Mouse (Mus musculus): ENCODE results near the gene Gm4952. TPM values are rescaled to one million over a fixed set of nuclear protein-coding genes. Genes with fewer than 3 reads are reported as not detected.

Gene Gm4952
- polyA plus RNA-seq, 1 experiment from 2014 or later: 0.09 TPM

DNA sequence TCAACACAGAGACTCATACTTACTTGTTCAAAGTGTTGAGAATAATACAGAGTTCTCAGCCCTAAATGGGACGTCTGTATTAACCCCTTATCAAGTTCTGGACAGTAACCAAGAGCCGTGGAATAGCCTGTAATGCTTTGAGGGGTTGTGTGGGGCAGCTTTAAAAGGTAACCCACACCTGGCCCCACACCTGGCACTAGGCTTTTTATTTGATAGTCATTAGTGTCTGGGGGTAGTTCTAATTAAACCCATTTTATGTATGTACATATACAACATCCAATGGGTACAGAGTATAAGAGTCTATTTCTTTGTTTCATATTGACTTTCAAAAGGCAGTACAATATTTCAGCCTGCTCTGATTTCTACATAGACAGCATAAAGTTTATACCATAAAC lies 4.6 kb upstream of the Gm4952 start:
- Histone ChIP-seq H3K4me1 (ENCODE audit: control insufficient read depth, insufficient read depth, low read length) (no peaks in the 10 kb centered on the region; the same call in 1 of the 2 replicates), H3K36me3 (ENCODE audit: control insufficient read depth, insufficient read depth, low read length) (no peaks in the 10 kb centered on the region), H3K27me3 (ENCODE audit: control insufficient read depth, insufficient read depth, low read length) (peaks cover 7% of the 10 kb centered on the region), H3K9me3 (replicated peaks; ENCODE audit: control insufficient read depth, low read length) (no peaks in the 10 kb centered on the region), H3K4me2 (peak overlapping the region; percentile 100), H3K9ac (ENCODE audit: low read depth, low read length) (no peak overlapping the region), H3K4me3 (ENCODE audit: low read depth, low read length) (no peak overlapping the region), H3K27ac (ENCODE audit: low read depth, low read length) (no peak overlapping the region)
- 46% methylated on average over 2 of the region's 2 CpGs for WGBS (ENCODE audit: insufficient replicate concordance)
- ATAC-seq (replicated peaks; ENCODE audit: insufficient number of reproducible peaks, low FRiP score, low TSS enrichment): no peak

DNA sequence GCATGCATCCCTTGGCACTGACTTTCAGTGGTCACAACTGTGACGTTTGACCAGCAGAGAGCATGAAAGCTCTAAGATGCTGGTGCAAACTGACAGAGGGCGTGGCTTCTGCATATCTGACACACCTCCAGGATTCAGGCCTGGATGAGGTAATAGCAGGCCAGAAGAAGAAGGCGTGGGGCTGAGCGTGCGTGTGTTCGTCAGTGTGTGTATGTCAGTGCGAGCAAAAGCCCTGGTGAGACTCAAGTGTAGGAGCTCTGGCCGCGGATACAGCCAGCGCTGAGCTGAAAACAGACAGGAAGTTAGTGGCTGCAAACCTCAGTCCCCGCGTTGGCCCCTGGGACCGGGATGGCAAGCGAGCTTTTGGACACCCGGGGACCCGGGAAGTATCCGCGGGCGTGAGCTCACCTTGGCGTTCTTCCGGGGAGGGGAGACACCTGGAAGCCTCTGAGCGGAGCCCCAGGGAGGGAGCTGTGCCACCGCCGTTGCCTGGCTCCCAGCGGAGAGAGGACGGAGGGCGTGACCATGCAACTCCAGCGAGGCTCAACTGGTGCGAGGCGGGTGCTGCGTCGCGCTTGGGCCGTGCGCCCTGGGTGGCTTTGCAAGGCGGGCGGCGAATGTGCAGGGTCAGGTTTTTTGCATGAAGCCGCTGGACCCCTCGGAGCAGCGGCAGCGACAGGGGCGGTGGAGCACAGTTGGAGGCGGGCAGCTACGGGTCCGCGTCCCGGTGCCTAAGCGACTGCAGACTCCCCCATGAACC lies 4.1 kb upstream of the Gm4952 start:
- Histone ChIP-seq H3K4me3 (ENCODE audit: low read depth, low read length) (peak overlapping the region; percentile 57), H3K9ac (ENCODE audit: low read depth, low read length) (peak overlapping the region; percentile 69), H3K9me3 (replicated peaks; ENCODE audit: control insufficient read depth, low read length) (no peaks in the 10 kb centered on the region), H3K4me1 (ENCODE audit: control insufficient read depth, insufficient read depth, low read length) (no peaks in the 10 kb centered on the region; the same call in 1 of the 2 replicates), H3K27ac (ENCODE audit: low read depth, low read length) (no peak overlapping the region; the same call in 1 of the 2 replicates), H3K4me2 (peak overlapping the region; percentile 100), H3K36me3 (ENCODE audit: control insufficient read depth, insufficient read depth, low read length) (no peaks in the 10 kb centered on the region), H3K27me3 (ENCODE audit: control insufficient read depth, insufficient read depth, low read length) (peaks cover 7% of the 10 kb centered on the region)
- under 1% methylated on average over 48 of the region's 49 CpGs for whole genome bisulfite sequencing (ENCODE audit: insufficient replicate concordance)
- peak; percentile 72 for ATAC-seq (replicated peaks; ENCODE audit: insufficient number of reproducible peaks, low FRiP score, low TSS enrichment)

DNA sequence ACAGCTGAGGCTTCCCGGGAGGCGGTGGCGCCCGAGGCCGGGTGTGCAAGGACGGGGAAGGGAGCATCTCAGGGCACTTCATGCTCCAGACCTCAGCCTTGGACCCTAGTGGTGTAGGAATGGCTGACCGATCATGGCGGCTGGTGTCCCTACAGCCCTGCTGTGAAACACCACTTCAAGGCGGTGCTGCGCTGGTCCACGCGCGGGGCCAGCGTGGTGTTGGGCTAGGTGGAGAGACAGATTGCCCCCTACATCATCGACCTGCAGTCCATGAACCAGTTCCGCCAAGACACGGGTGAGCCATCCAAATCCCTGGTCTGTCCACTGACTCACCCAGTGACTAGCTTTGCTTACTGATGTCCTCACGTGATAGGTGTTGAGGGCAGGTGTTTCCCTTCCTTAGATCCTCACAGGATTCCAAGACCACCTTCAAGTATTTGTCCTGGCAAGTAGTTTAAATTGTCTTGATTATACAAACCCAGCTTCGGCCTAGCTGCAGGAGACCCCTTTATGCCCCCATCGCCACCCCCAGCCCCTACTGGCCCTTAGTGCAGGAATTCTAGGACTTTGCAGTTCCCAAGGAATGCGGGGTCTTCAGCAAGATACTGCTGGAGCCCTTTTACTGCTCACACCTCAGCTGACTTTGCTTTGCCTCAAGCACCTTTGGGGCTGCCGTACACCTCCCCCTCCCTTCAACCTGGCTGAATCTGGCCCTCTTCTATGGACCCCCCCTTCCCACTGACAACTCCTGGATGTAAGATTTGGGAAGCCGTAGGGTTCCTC lies 3.3 kb upstream of the Gm4952 start:
- peak overlapping the region; percentile 69 for H3K9ac ChIP-seq (ENCODE audit: low read depth, low read length)
- H3K27ac ChIP-seq (ENCODE audit: low read depth, low read length): no peak overlapping the region; the same call in 1 of the 2 replicates
- no peaks in the 10 kb centered on the region for H3K36me3 ChIP-seq (ENCODE audit: control insufficient read depth, insufficient read depth, low read length)
- H3K4me1 ChIP-seq (ENCODE audit: control insufficient read depth, insufficient read depth, low read length): no peaks in the 10 kb centered on the region; the same call in 1 of the 2 replicates
- WGBS (ENCODE audit: insufficient replicate concordance): 14% methylated on average over 23 of the region's 23 CpGs
- peaks cover 7% of the 10 kb centered on the region for H3K27me3 ChIP-seq (ENCODE audit: control insufficient read depth, insufficient read depth, low read length)
- H3K9me3 ChIP-seq (replicated peaks; ENCODE audit: control insufficient read depth, low read length): no peaks in the 10 kb centered on the region
- peak overlapping the region; percentile 57 for H3K4me3 ChIP-seq (ENCODE audit: low read depth, low read length)
- H3K4me2 ChIP-seq: peak overlapping the region; percentile 100
- peak; percentile 35 for ATAC-seq (replicated peaks; ENCODE audit: insufficient number of reproducible peaks, low FRiP score, low TSS enrichment)

DNA sequence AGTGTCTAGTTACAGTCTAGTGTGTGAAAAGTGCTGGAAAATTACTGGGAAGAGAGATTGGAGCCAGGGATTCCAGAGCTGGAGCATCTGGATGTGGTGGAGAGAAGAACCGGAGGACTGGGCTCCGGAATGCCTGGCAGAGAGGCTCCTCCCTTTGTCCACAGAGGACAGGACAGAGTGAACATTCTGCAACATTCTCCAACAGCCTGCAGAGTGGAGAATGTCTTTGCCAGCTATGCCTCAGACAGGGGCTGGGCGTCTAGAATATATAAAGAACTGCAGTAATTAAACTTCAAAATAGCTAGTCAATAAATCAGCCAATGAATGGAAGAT lies 2.7 kb upstream of the Gm4952 start:
- H3K4me3 ChIP-seq (ENCODE audit: low read depth, low read length): no peak overlapping the region
- H3K4me2 ChIP-seq: no peak overlapping the region
- no peak overlapping the region for H3K27ac ChIP-seq (ENCODE audit: low read depth, low read length)
- H3K9ac ChIP-seq (ENCODE audit: low read depth, low read length): no peak overlapping the region
- no peaks in the 10 kb centered on the region; the same call in 1 of the 2 replicates for H3K4me1 ChIP-seq (ENCODE audit: control insufficient read depth, insufficient read depth, low read length)
- no peak for ATAC-seq (replicated peaks; ENCODE audit: insufficient number of reproducible peaks, low FRiP score, low TSS enrichment)
- 65% methylated on average over 3 of the region's 3 CpGs for WGBS (ENCODE audit: insufficient replicate concordance)
- H3K27me3 ChIP-seq (ENCODE audit: control insufficient read depth, insufficient read depth, low read length): peaks cover 7% of the 10 kb centered on the region
- H3K36me3 ChIP-seq (ENCODE audit: control insufficient read depth, insufficient read depth, low read length): no peaks in the 10 kb centered on the region
- no peaks in the 10 kb centered on the region for H3K9me3 ChIP-seq (replicated peaks; ENCODE audit: control insufficient read depth, low read length)

DNA sequence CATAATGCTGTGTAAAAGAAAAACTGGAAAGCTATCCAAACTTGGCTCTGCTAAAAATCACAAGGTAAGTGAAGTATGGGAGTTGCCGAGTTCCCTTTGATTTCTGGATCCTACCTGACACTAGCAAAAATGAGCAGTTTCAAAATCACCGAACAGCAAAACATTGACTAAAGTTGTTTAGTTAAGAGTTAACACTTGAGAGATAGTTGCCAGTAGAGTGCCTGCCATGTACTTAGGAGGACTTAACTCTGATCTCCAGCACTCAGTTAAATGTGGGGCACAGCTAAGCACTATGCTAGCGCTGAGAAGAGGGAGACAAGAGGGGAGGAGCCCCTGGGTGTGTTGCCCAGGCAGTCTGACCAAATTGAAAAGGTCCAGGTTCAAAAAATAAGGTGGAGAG lies 1.1 kb upstream of the Gm4952 start:
- no peaks in the 10 kb centered on the region for H3K9me3 ChIP-seq (replicated peaks; ENCODE audit: control insufficient read depth, low read length)
- ATAC-seq (replicated peaks; ENCODE audit: insufficient number of reproducible peaks, low FRiP score, low TSS enrichment): no peak

DNA sequence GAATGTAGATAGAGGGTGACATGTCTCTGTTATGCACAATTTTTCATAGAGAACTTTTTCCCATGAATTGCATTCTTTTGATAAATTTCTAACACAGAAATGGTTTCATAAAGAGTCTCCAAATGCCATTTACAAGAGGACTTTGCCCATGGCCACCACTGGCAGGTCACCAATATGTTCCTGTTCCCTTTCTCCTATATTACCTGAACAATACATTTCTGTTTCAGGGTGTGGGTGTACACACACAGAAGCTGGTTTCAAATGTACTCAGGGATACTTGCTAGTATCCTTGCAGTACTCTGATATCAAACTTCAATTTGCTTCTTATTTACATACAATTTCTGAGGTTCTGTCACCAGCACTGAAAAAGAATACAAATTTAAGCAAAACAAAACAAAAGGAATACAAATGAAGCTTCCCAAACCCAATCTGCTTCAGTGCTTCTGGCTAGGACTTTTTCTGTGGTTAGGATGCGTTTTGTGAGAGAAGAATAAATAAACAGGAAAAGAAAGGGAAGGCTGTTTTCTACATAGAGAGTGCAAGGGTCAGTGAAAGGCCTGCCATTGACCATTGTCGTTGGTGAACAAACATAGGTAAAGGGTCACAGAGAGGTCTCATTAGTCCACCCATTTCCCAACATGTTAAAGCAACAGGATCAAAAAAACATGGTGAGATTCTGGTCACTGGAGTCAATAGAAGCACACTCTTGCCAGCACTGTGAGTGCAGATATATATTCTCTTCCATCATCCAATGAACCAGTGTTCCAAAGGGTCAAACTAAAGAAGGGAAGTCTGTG lies 1.1 kb downstream of the Gm4952 start:
- no peak overlapping the region for H3K4me2 ChIP-seq
- no peaks in the 10 kb centered on the region for H3K9me3 ChIP-seq (replicated peaks; ENCODE audit: control insufficient read depth, low read length)
- no peak overlapping the region for H3K27ac ChIP-seq (ENCODE audit: low read depth, low read length)
- no peak overlapping the region for H3K9ac ChIP-seq (ENCODE audit: low read depth, low read length)
- WGBS (ENCODE audit: insufficient replicate concordance): 41% methylated on average over 2 of the region's 2 CpGs
- peaks cover 7% of the 10 kb centered on the region for H3K27me3 ChIP-seq (ENCODE audit: control insufficient read depth, insufficient read depth, low read length)
- ATAC-seq (replicated peaks; ENCODE audit: insufficient number of reproducible peaks, low FRiP score, low TSS enrichment): no peak
- no peak overlapping the region for H3K4me3 ChIP-seq (ENCODE audit: low read depth, low read length)
- no peaks in the 10 kb centered on the region; the same call in 1 of the 2 replicates for H3K4me1 ChIP-seq (ENCODE audit: control insufficient read depth, insufficient read depth, low read length)
- no peaks in the 10 kb centered on the region for H3K36me3 ChIP-seq (ENCODE audit: control insufficient read depth, insufficient read depth, low read length)

More for the DNA sequence above, 1.1 kb upstream of the Gm4952 start:
- no peaks in the 10 kb centered on the region for H3K36me3 ChIP-seq (ENCODE audit: control insufficient read depth, insufficient read depth, low read length)
- H3K27me3 ChIP-seq (ENCODE audit: control insufficient read depth, insufficient read depth, low read length): peaks cover 7% of the 10 kb centered on the region
- no peak overlapping the region for H3K4me3 ChIP-seq (ENCODE audit: low read depth, low read length)
- H3K27ac ChIP-seq (ENCODE audit: low read depth, low read length): no peak overlapping the region
- 54% methylated on average over 3 of the region's 3 CpGs for WGBS (ENCODE audit: insufficient replicate concordance)
- no peak overlapping the region for H3K9ac ChIP-seq (ENCODE audit: low read depth, low read length)
- no peaks in the 10 kb centered on the region; the same call in 1 of the 2 replicates for H3K4me1 ChIP-seq (ENCODE audit: control insufficient read depth, insufficient read depth, low read length)
- H3K4me2 ChIP-seq: no peak overlapping the region

DNA sequence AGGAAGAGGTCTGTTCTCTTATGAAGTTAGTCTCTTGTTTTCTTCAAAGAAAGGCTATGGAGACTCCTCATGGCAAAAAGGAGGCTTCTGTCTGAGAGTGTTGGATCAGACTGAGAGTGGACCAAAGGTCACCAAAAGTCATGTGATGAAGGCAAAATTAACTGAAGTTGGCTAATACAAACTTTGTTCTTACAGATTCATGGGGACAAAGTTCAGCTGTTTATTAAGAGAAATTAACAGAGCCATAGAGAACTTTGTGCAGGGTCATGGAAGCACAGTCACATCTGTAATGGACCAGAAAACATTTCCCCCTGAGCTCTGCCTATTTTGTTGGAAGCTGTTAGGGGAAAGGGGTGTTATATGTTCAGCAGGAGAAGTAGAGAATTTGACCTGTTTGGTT lies 8.6 kb downstream of the Gm4952 start:
- no peak overlapping the region for H3K4me3 ChIP-seq (ENCODE audit: low read depth, low read length)
- H3K9ac ChIP-seq (ENCODE audit: low read depth, low read length): no peak overlapping the region
- H3K4me2 ChIP-seq: no peak overlapping the region
- H3K9me3 ChIP-seq (replicated peaks; ENCODE audit: control insufficient read depth, low read length): no peaks in the 10 kb centered on the region
- H3K27ac ChIP-seq (ENCODE audit: low read depth, low read length): no peak overlapping the region
- no peaks in the 10 kb centered on the region for H3K27me3 ChIP-seq (ENCODE audit: control insufficient read depth, insufficient read depth, low read length)
- no peaks in the 10 kb centered on the region for H3K36me3 ChIP-seq (ENCODE audit: control insufficient read depth, insufficient read depth, low read length)
- no peaks in the 10 kb centered on the region for H3K4me1 ChIP-seq (ENCODE audit: control insufficient read depth, insufficient read depth, low read length)
- no peak for ATAC-seq (replicated peaks; ENCODE audit: insufficient number of reproducible peaks, low FRiP score, low TSS enrichment)

DNA sequence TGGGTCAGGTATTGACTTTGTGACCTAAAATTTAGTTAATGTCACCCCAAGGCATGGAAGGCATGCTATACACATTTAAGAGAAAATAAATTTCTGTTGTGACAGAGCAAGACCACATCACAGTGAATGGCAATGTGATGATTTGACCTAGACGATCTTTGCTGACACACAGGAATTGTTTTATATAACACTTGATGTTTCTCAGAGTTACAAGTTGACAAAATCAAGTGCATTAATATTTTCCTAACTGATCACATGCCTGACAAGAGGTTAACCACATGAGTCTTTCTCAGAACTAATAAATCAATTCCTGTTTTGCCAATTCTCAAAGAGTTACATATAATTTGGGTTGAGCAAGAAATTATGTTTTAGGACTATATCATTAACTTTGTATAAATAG lies 13.9 kb downstream of the Gm4952 start:
- Histone ChIP-seq H3K36me3 (ENCODE audit: control insufficient read depth, insufficient read depth, low read length) (no peaks in the 10 kb centered on the region), H3K9me3 (replicated peaks; ENCODE audit: control insufficient read depth, low read length) (no peaks in the 10 kb centered on the region), H3K4me3 (ENCODE audit: low read depth, low read length) (no peak overlapping the region), H3K4me2 (no peak overlapping the region), H3K27me3 (ENCODE audit: control insufficient read depth, insufficient read depth, low read length) (no peaks in the 10 kb centered on the region), H3K9ac (ENCODE audit: low read depth, low read length) (no peak overlapping the region), H3K27ac (ENCODE audit: low read depth, low read length) (no peak overlapping the region), H3K4me1 (ENCODE audit: control insufficient read depth, insufficient read depth, low read length) (no peaks in the 10 kb centered on the region)
- no peak for ATAC-seq (replicated peaks; ENCODE audit: insufficient number of reproducible peaks, low FRiP score, low TSS enrichment)
- WGBS (ENCODE audit: insufficient replicate concordance): 63% methylated on average over 1 of the region's 1 CpGs
